Mouse (Mus musculus) E14TG2a.4 (cell line): Measurements from ENCODE around the gene 3110082J24Rik.

ENCODE experiments used
- CTCF ChIP-seq: conservative IDR thresholded peaks from 2 replicates; pipeline ENCODE4 v1.5.1; 2014; ENCODE audit warnings: low read length
- NANOG ChIP-seq: IDR thresholded peaks from 2 replicates; pipeline ENCODE4 v1.6.1; 2014; ENCODE audit warnings: borderline replicate concordance, low read length, mixed read lengths

DNA sequence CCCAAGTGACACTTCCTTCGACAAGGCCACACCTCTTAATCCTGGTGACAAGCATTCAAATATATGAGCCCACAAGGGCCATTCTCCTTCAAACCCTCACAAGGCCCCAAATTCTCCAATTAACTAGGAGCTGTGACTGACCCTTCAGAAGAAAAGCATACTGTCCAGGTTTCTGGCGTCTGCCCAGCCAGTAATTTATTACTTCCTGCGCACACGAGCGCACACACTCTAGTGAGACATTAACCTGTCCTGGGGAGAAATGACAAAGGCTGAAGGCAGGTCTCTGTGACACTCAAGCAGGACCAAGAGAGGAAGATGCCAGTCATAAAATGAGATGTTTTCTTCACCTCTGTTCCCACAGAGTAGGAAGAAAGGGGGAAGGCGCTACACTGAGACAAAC, 38.2 kb downstream of the 3110082J24Rik start:
- TF ChIP-seq CTCF (no peak), NANOG (no peak)
